Mouse (Mus musculus) embryonic fibroblast, embryonic 13.5 days (primary cell): Measurements from ENCODE around the gene H2-Q6. TPM values are rescaled to one million over a fixed set of nuclear protein-coding genes. Genes with fewer than 3 reads are reported as not detected.
"Not testable (repeated sequence)": the region's sequence is repeated elsewhere in the genome, so short reads cannot be mapped to it uniquely, and the experiment has no call there.

ENCODE experiments used
- H3K27ac ChIP-seq: 2 replicates; pipeline ENCODE4 v1.5.1; 2012; ENCODE audit warnings: low read length, control low read depth, inconsistent platforms; ENCODE audit not compliant: insufficient read depth
- H3K4me1 ChIP-seq: 2 replicates; pipeline ENCODE4 v1.6.1; 2011; ENCODE audit warnings: low read length; ENCODE audit not compliant: control insufficient read depth, insufficient read depth
- H3K4me3 ChIP-seq: 2 replicates; pipeline ENCODE4 v1.5.1; 2011; ENCODE audit warnings: mild to moderate bottlenecking, control low read depth, low read length; ENCODE audit not compliant: insufficient read depth
- polyA plus RNA-seq: library from polyadenylated mRNA; stranded (reverse); fragments of >200 nt; gene quantifications from 2 replicates; pipeline ENCODE4 v1.2.4, GENCODE M21; 2011; ENCODE audit warnings: low read depth; ENCODE audit not compliant: missing spikeins, insufficient read length

H2-Q6 gene
- polyA plus RNA-seq, 1 experiment = 0.28 TPM

- H3K4me1 ChIP-seq, H3K4me3 ChIP-seq, H3K27ac ChIP-seq: not testable (repeated sequence)
Observed at GRCm38 (mm10) chr17:35422360-35422759, 2.3 kb upstream of the H2-Q6 start.

- H3K4me3 ChIP-seq, H3K4me1 ChIP-seq, H3K27ac ChIP-seq: not testable (repeated sequence)
Observed at GRCm38 (mm10) chr17:35423131-35423810, 1.4 kb upstream of the H2-Q6 start.

GRCm38 (mm10) chr17:35424106-35424505 is 544 bp upstream of the H2-Q6 start:
- H3K4me1 ChIP-seq, H3K4me3 ChIP-seq, H3K27ac ChIP-seq: not testable (repeated sequence)

GRCm38 (mm10) chr17:35425474-35425873 is 824 bp downstream of the H2-Q6 start:
- not testable (repeated sequence) for H3K4me1 ChIP-seq, H3K27ac ChIP-seq, H3K4me3 ChIP-seq

- not testable (repeated sequence) for H3K4me1 ChIP-seq, H3K4me3 ChIP-seq, H3K27ac ChIP-seq
Observed at GRCm38 (mm10) chr17:35428883-35429282, 4.2 kb downstream of the H2-Q6 start.

- H3K27ac ChIP-seq, H3K4me3 ChIP-seq, H3K4me1 ChIP-seq: not testable (repeated sequence)
Observed at GRCm38 (mm10) chr17:35430671-35431070, 6.0 kb downstream of the H2-Q6 start.

- H3K27ac ChIP-seq, H3K4me1 ChIP-seq: not testable (repeated sequence)
Observed at GRCm38 (mm10) chr17:35432167-35432566, 7.5 kb downstream of the H2-Q6 start.

DNA sequence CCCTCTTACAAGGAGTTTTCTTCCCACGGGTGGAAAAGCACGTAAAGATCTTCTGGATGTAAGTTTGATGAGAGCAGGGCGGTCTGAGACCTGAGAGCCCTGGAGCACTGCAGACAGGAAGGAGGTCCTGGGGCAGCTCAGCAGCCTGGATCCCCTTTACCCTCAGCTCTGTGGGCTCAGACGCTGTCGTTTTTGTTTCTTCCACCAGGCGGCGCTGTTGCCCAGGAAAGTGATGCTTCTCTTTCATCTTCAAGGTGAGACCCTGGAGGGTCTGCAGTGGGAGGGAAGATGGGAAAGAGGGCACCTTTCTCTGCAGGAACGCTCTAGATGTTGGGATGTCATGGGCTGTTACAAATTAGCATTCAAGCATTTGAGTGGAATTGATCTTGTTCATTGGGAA is 10.2 kb downstream of the H2-Q6 start:
- not testable (repeated sequence) for H3K4me3 ChIP-seq, H3K27ac ChIP-seq, H3K4me1 ChIP-seq

More at GRCm38 (mm10) chr17:35432167-35432566, 7.5 kb downstream of the H2-Q6 start:
- not testable (repeated sequence) for H3K4me3 ChIP-seq

- not testable (repeated sequence) for H3K27ac ChIP-seq, H3K4me3 ChIP-seq, H3K4me1 ChIP-seq
Observed at GRCm38 (mm10) chr17:35435577-35435976, 10.9 kb downstream of the H2-Q6 start.

GRCm38 (mm10) chr17:35437386-35437936 is 12.8 kb downstream of the H2-Q6 start:
- H3K27ac ChIP-seq, H3K4me1 ChIP-seq, H3K4me3 ChIP-seq: not testable (repeated sequence)

- H3K4me3 ChIP-seq, H3K27ac ChIP-seq, H3K4me1 ChIP-seq: not testable (repeated sequence)
Observed at GRCm38 (mm10) chr17:35438395-35438794, 13.7 kb downstream of the H2-Q6 start.

DNA sequence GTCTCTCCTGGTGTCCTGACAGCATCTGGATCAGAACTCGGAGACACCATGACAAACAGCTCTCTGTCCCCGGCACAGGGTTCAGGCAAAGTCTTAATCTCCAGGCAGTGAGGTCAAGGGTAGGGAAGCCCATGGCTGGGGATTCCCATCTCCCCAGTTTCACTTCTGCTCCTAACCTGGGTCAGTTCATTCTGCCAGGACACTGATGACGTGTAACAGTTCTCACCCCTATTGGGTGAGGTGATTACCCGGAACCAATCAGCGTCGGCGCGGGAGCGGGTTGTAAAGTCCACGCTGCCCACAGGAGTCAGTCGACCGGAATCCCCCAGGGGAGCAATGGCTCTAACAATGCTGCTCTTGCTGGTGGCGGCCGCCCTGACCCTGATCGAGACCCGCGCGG is 14.2 kb downstream of the H2-Q6 start, which contains the start of gene H2-Q7:
H2-Q7 (plus strand) TSS at position 271 of the 400 bp plus-strand sequence.
- H3K27ac ChIP-seq, H3K4me1 ChIP-seq: not testable (repeated sequence)
- 0 out of 2 replicates have a peak within 1 kb of the TSS, but pooled peaks have one; percentile 6 for H3K4me3 ChIP-seq

GRCm38 (mm10) chr17:35439295-35439747 is 14.7 kb downstream of the H2-Q6 start:
- 0 out of 2 replicates have a peak overlapping the region, but pooled peaks have one; percentile 6 for H3K4me3 ChIP-seq
- H3K4me1 ChIP-seq, H3K27ac ChIP-seq: not testable (repeated sequence)

GRCm38 (mm10) chr17:35439925-35440645 is 15.4 kb downstream of the H2-Q6 start:
- not testable (repeated sequence) for H3K27ac ChIP-seq

GRCm38 (mm10) chr17:35442376-35442775 is 17.7 kb downstream of the H2-Q6 start:
- H3K27ac ChIP-seq, H3K4me1 ChIP-seq, H3K4me3 ChIP-seq: not testable (repeated sequence)

More at GRCm38 (mm10) chr17:35439925-35440645, 15.4 kb downstream of the H2-Q6 start:
- not testable (repeated sequence) for H3K4me3 ChIP-seq, H3K4me1 ChIP-seq

GRCm38 (mm10) chr17:35444510-35444909 is 19.9 kb downstream of the H2-Q6 start:
- H3K4me1 ChIP-seq, H3K4me3 ChIP-seq, H3K27ac ChIP-seq: not testable (repeated sequence)
